Mouse (Mus musculus) urinary bladder, postnatal 4 days (tissue): ENCODE data around the gene Tbc1d10c.

Experiments used
- DNase-seq, 2 experiments: peaks; one replicate each; pipeline ENCODE4 v3.0.0; 2021 to 2022; ENCODE audit warnings: low spot score in 2 of 2

The Tbc1d10c gene

GRCm38 (mm10) chr19:4190831-4191334, at the start of gene Tbc1d10c:
Tbc1d10c (minus strand) TSS chr19:4191284.
- no peak for DNase-seq

- DNase-seq, result no peak
These were observed 49.2 kb upstream of the Tbc1d10c start for GRCm38 (mm10) chr19:4240247-4240668.

- DNase-seq, result no peak
These were observed 43.5 kb upstream of the Tbc1d10c start for GRCm38 (mm10) chr19:4234548-4234947.

GRCm38 (mm10) chr19:4232651-4233050, 41.6 kb upstream of the Tbc1d10c start:
- DNase-seq, result no peak

GRCm38 (mm10) chr19:4232186-4232572, 41.1 kb upstream of the Tbc1d10c start:
- no peak for DNase-seq

GRCm38 (mm10) chr19:4231253-4232185, 40.4 kb upstream of the Tbc1d10c start, which contains the start of gene Pold4:
Pold4 (plus strand) TSS chr19:4231899.
- peak; percentile 96 to 98 for DNase-seq

GRCm38 (mm10) chr19:4230415-4230814, 39.3 kb upstream of the Tbc1d10c start:
- no peak for DNase-seq

- no peak for DNase-seq
These were observed 38.5 kb upstream of the Tbc1d10c start for GRCm38 (mm10) chr19:4229451-4230076.

GRCm38 (mm10) chr19:4228891-4229290, 37.8 kb upstream of the Tbc1d10c start:
- no peak for DNase-seq

- DNase-seq, result peak; percentile 66 to 73
These were observed 37.0 kb upstream of the Tbc1d10c start for GRCm38 (mm10) chr19:4227894-4228678.

- DNase-seq, result no peak
These were observed 36.4 kb upstream of the Tbc1d10c start for GRCm38 (mm10) chr19:4227446-4227845.

- no peak for DNase-seq
These were observed 35.7 kb upstream of the Tbc1d10c start for GRCm38 (mm10) chr19:4226779-4227178.

GRCm38 (mm10) chr19:4222165-4222564, 31.1 kb upstream of the Tbc1d10c start:
- no peak for DNase-seq

GRCm38 (mm10) chr19:4220957-4221743, 30.1 kb upstream of the Tbc1d10c start:
- peak; percentile 58 to 71 for DNase-seq

- no peak for DNase-seq
These were observed 29.3 kb upstream of the Tbc1d10c start for GRCm38 (mm10) chr19:4220416-4220815.

GRCm38 (mm10) chr19:4219943-4220342, 28.9 kb upstream of the Tbc1d10c start:
- no peak for DNase-seq

- no peak for DNase-seq
These were observed 27.7 kb upstream of the Tbc1d10c start for GRCm38 (mm10) chr19:4218784-4219183.

- no peak for DNase-seq
These were observed 27.2 kb upstream of the Tbc1d10c start for GRCm38 (mm10) chr19:4218293-4218692.

- DNase-seq, result no peak
These were observed 26.8 kb upstream of the Tbc1d10c start for GRCm38 (mm10) chr19:4217855-4218254.

GRCm38 (mm10) chr19:4217140-4217539, 26.1 kb upstream of the Tbc1d10c start:
- DNase-seq, result no peak
